Mouse (Mus musculus) heart, adult 2 months (tissue): ENCODE measurements at regions not wholly inside any gene's neighbourhood (a gene's known extent, or its start where the extent isn't known, plus 50 kb on each side); places are given as distances from the start of the nearest gene placed in this dataset.

Experiments
- DNase-seq, 2 experiments: peaks; one replicate each; pipeline ENCODE4 v3.0.0; 2021
- H3K27ac ChIP-seq: fragments of 200-600 bp; 2 replicates; pipeline ENCODE4 v1.8.1; 2022
- H3K27me3 ChIP-seq: fragments of 200-500 bp; 2 replicates; pipeline ENCODE4 v1.6.1; 2012; ENCODE audit warnings: mild to moderate bottlenecking, low read length, inconsistent platforms, mixed read lengths; ENCODE audit not compliant: control insufficient read depth, insufficient read depth
- H3K36me3 ChIP-seq: fragments of 200-500 bp; 2 replicates; pipeline ENCODE4 v1.6.1; 2012; ENCODE audit warnings: low read length, inconsistent platforms; ENCODE audit not compliant: control insufficient read depth, insufficient read depth
- H3K4me1 ChIP-seq: fragments of 200-500 bp; 2 replicates; pipeline ENCODE4 v1.6.1; 2011; ENCODE audit warnings: low read length; ENCODE audit not compliant: control insufficient read depth, insufficient read depth
- H3K4me3 ChIP-seq: fragments of 200-600 bp; 2 replicates; pipeline ENCODE4 v1.8.1; 2022
- H3K79me2 ChIP-seq: fragments of 200-500 bp; replicated peaks from 2 replicates; pipeline ENCODE4 v1.6.1; 2012; ENCODE audit warnings: mild to moderate bottlenecking, inconsistent platforms, low read length, moderate library complexity, mixed read lengths; ENCODE audit not compliant: control insufficient read depth, insufficient read depth
- H3K9ac ChIP-seq: fragments of 200-500 bp; 2 replicates; pipeline ENCODE4 v1.6.1; 2012; ENCODE audit warnings: low read depth, mild to moderate bottlenecking, control low read depth, inconsistent platforms, low read length, mixed read lengths
- CTCF ChIP-seq: fragments of 200-600 bp; IDR thresholded peaks from 2 replicates; pipeline ENCODE4 v1.8.1; 2022; ENCODE audit warnings: antibody characterized with exemption, mild to moderate bottlenecking, moderate library complexity
- EP300 ChIP-seq: fragments of 200-500 bp; IDR thresholded peaks from 2 replicates; pipeline ENCODE4 v1.6.1; 2011; ENCODE audit warnings: low read depth, low read length, control low read depth; ENCODE audit not compliant: insufficient read depth
- POLR2A ChIP-seq: fragments of 200-500 bp; IDR thresholded peaks from 2 replicates; pipeline ENCODE4 v1.6.1; 2011; ENCODE audit warnings: mild to moderate bottlenecking, low read depth, low read length, control low read depth; ENCODE audit not compliant: insufficient read depth
- WGBS: fragments of 180-500 bp; shearing (Covaris S2); methylation state at CpG from one replicate; pipeline ENCODE4 v1.1.7; 2018; 5-methylcytosine and 5-hydroxymethylcytosine counted together
- intact Hi-C: fragments of 180-260 bp; cut with DNase I; formaldehyde crosslinking; loops from one replicate; pipeline ENCODE4 v1.15.1; 2025

DNA sequence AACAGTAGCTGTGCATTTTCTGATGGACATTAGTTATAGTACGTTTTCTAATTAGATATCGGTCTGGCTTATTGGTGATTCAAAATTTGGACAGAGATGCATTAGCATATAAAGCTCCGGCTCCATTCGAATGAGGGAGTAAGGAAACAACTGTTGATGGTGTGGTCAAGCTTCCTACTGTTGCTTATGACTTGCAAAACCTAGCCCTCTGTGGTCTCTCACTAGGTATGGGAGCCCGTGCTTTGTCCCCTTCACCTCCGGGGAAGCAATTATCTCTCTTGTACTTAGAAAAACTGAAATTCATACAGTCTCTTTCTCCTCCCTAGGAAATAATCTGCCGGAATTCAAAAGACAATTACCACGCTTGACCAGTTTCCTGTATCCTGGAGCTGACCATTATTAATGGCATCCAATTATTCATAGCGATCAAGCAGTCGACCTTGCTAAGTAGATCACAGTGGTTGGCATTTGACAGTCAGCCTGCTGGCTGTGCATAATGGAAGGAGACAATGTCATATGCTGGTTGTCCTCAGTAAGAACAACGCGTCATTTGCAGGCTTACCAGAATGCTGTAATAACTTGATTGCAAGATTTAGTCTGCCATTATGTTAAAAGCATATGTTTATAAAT lies 264.4 kb upstream of the Fam98a start:
- Histone ChIP-seq H3K4me1 (no peaks in the 10 kb centered on the region; the same call in 1 of the 2 replicates), H3K27ac (no peak overlapping the region), H3K79me2 (no peaks in the 10 kb centered on the region), H3K36me3 (no peaks in the 10 kb centered on the region), H3K4me3 (no peak overlapping the region), H3K9ac (no peak overlapping the region), H3K27me3 (no peaks in the 10 kb centered on the region)
- no peak for TF ChIP-seq EP300
- DNase-seq = no peak
- intact Hi-C loops = no loop called here
- whole genome bisulfite sequencing = 69% methylated on average over 12 of the region's 12 CpGs

DNA sequence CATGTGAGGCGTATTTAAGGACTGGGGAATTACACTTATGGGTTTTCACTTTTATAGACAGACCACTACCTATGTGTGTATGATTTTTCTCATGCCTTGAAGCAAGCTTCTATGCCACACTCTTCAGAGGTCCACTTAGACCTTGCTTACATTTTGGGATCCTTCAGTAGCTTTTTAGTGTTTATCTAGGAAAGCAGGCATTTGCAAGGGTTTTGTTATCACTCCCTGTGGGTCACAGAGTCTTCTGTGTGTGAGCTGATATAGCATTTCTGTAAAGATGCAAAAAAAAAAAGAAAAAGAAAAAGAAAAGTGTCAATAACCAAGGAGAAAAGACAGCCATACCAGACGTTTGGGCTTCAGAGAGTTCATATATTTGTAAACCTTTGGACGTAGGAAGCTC lies 260.4 kb upstream of the Fam98a start:
- TF ChIP-seq EP300 = no peak
- no peak for TF ChIP-seq CTCF
- TF ChIP-seq POLR2A = no peak

DNA sequence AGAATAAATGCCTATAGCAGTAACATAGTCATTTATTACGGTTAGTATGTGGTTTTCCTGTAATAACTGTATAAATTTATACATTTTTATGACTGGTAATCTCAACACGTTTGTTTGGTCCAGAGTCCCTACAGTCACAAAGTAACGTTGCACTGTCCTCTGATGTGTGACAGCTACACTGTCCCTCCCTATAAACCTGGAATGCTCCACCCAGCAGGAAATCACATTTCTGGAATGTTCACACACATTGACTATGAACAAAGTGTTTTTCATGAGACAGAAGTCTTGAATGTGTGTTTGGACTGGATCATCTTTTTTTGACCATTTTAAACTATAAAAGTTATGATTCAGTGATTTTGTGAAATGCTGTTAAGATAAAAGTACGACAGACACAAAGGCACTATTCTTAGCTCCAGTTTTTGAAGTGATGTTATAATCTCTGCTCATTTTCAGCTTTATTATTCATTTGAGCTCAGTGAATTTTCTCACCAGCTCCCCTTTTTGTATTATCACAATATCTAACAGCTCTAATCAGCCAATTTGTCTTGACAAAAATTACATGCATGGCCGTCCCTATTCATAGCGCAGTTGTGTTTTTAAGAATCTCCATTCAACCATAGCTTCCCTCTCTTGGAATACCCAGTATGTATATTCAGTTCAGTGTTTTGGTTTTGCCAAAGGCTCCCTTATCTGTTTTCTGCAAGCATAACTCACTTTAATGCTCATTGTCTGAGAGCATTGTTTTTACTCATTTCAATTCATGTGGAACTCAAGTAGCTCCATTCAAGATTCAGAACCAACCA lies 257.0 kb upstream of the Fam98a start:
- Histone ChIP-seq H3K4me1 (no peaks in the 10 kb centered on the region), H3K9ac (no peak overlapping the region), H3K79me2 (no peaks in the 10 kb centered on the region), H3K4me3 (no peak overlapping the region), H3K36me3 (no peaks in the 10 kb centered on the region), H3K27me3 (no peaks in the 10 kb centered on the region), H3K27ac (no peak overlapping the region)
- intact Hi-C loops = no loop called here
- DNase-seq = no peak
- 57% methylated on average over 6 of the region's 6 CpGs for WGBS
- no peak for TF ChIP-seq POLR2A
- TF ChIP-seq CTCF = no peak
- no peak for TF ChIP-seq EP300

More for the DNA sequence above, 260.4 kb upstream of the Fam98a start:
- H3K9ac ChIP-seq = no peak overlapping the region
- 63% methylated on average over 3 of the region's 3 CpGs for WGBS
- no peak for DNase-seq
- intact Hi-C loops = no loop called here
- H3K27me3 ChIP-seq = no peaks in the 10 kb centered on the region
- no peaks in the 10 kb centered on the region for H3K36me3 ChIP-seq
- H3K79me2 ChIP-seq = no peaks in the 10 kb centered on the region
- H3K4me3 ChIP-seq = no peak overlapping the region
- no peaks in the 10 kb centered on the region; the same call in 1 of the 2 replicates for H3K4me1 ChIP-seq
- H3K27ac ChIP-seq = no peak overlapping the region

DNA sequence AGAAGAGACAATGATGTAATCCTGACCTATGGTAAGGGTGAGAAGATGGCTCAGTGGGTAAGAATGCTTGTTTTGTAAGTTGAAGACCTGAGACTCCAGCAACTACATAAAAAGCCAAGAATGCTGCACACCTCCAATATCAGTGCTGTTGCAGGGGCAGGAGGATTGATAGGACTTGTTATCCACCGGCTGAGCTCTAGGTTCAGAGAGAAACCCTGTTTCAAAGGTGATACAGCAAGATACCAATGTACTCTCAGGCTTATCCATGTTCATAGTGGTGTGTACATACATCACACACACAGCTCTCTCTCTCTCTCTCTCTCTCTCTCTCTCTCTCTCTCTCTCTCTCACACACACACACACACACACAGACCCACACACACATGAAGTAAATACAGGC lies 256.3 kb upstream of the Fam98a start:
- TF ChIP-seq POLR2A (no peak), EP300 (no peak), CTCF (no peak)
- 35% methylated on average over 1 of the region's 1 CpGs for WGBS
- H3K36me3 ChIP-seq = no peaks in the 10 kb centered on the region
- H3K79me2 ChIP-seq = no peaks in the 10 kb centered on the region
- no peak overlapping the region for H3K27ac ChIP-seq
- H3K4me1 ChIP-seq = no peaks in the 10 kb centered on the region
- H3K27me3 ChIP-seq = no peaks in the 10 kb centered on the region
- H3K4me3 ChIP-seq = no peak overlapping the region
- no peak for DNase-seq
- H3K9ac ChIP-seq = no peak overlapping the region
- intact Hi-C loops = no loop called here

DNA sequence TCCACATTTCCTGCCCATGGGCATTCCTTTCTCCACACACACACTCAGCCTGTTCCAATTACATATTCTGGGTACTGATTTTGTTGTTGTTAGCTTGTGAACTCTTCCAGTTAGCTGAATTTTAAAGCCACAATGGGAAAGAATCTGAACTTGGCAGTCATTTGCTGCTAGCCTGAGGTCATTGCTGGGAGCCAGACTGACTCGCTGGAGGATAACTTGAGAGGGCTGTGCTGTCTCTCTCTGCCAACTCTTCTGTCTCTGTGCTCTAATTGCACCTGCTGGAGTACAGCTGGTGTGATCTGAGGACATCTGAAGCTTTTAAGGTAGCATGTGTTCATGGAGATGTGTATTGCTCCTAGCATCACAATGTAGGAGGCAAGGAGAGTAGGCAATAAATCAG lies 252.6 kb upstream of the Fam98a start:
- intact Hi-C loops = no loop called here

DNA sequence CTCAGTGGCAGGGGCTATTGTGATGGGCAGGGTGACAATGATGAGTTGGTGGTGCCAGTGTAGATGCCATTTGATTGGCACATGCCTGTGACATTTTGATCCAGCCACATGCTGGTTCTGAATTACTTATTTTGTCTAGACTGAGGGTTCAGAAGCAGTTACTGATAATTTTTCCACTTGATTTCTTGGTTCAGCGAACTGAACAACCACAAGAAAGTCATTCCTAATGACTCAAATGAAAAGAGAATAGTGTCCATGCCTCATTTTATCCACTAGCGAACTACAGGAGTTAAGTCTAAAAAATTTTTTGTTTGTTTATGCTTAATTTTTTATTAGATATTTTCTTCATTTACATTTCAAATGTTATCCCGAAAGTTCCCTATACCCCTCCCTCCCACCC lies 244.6 kb upstream of the Fam98a start:
- Histone ChIP-seq H3K27me3 (no peaks in the 10 kb centered on the region), H3K27ac (no peak overlapping the region), H3K9ac (no peak overlapping the region), H3K36me3 (no peaks in the 10 kb centered on the region), H3K79me2 (no peaks in the 10 kb centered on the region), H3K4me1 (no peaks in the 10 kb centered on the region), H3K4me3 (no peak overlapping the region)
- TF ChIP-seq EP300 (no peak), POLR2A (no peak), CTCF (no peak)
- DNase-seq = no peak
- intact Hi-C loops = no loop called here
- WGBS = 87% methylated on average over 3 of the region's 3 CpGs

More for the DNA sequence above, 252.6 kb upstream of the Fam98a start:
- WGBS = 18% methylated on average over 1 of the region's 1 CpGs
- TF ChIP-seq EP300 (no peak), POLR2A (no peak), CTCF (no peak)
- no peak overlapping the region for H3K27ac ChIP-seq
- no peak overlapping the region for H3K4me3 ChIP-seq
- no peak overlapping the region for H3K9ac ChIP-seq
- H3K27me3 ChIP-seq = no peaks in the 10 kb centered on the region
- H3K79me2 ChIP-seq = no peaks in the 10 kb centered on the region
- no peak for DNase-seq
- H3K4me1 ChIP-seq = no peaks in the 10 kb centered on the region
- no peaks in the 10 kb centered on the region for H3K36me3 ChIP-seq
